Mouse (Mus musculus) CD4-positive, CD25-positive, alpha-beta regulatory T cell, adult 4 months (primary cell): ENCODE results near the gene Dpp4. TPM values are rescaled to one million over a fixed set of nuclear protein-coding genes. Genes with fewer than 3 reads are reported as not detected.

ENCODE experiments used
- ATAC-seq: one replicate; pipeline ENCODE4 v1.8.0; 2017
- polyA plus RNA-seq, 2 experiments: library from polyadenylated mRNA; unstranded; fragments of 100-300 nt; shearing (Covaris generic); gene quantifications; one replicate each; pipeline ENCODE4 v1.2.1; 2017

The Dpp4 gene
- 100 to 1,000 TPM in 1 of 2 experiments, 10 to 100 TPM in 1; 98.3 to 101 TPM for polyA plus RNA-seq

DNA sequence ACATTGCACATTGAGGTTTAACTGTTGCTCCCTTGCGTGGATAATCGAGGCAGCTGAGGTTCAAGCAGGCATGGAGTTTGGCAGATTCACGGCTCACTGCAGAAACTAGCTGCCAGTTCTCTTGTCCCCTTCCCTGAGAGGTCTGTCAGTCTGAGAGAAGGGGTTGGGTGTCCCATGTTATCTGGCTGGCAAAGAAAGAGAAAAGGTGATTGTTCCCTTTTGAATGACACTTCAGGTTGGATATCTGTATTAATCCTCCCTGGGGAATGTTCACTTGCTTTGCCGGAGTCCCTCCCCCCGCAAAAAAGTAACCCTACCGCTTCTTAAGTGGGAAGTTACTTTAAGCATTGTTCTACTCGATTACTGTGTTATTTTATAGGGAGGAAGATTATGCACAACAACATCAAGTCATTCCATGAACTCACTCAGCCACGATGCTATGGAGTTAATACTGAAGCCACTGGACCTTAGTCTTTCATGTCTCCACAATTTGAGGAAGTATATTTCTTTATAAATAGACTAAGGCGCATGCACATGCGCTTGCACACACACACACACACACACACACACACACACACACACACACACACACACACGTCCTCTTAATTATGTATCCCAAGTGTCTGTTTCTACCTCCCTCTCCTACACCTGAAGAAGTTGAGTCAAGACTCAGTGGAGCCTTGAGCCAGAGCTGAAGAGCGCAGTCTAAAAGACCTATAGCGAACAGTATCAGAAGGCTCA lies at the start of gene Dpp4:
TSS of gene Dpp4 (minus strand) at position 151 of the 741 bp plus-strand sequence.
- ATAC-seq: no peak

DNA sequence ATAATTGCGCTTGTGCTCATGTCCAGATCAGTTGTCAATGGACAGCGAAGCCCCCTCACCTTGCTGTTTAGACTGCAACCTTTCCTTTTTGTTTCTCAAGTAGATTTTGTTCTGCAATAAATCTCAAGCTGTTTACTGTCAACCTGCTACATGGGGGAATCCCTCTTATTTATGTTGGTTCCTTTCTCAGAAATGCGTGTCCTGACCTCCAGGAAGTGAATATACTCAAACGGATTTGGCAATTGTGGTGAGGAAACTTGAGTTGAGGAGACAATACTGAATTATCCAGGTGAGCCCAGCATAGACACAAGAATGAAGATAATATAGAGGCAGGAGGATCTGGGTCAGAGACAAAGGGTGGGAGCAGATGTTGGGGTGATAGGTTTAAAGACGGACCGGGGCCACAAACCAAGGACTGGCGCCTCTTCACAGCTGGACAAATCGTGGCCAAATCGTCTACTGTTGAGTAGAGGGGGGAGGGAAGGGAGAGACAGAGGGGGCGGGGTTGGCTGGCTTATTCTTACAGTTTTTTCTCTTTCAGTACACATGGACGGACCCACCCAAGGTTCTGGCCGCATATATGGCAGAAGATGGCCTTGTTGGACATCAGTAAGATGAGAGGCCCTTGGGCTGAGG lies 48.9 kb upstream of the Dpp4 start:
- peak; percentile 54 for ATAC-seq

DNA sequence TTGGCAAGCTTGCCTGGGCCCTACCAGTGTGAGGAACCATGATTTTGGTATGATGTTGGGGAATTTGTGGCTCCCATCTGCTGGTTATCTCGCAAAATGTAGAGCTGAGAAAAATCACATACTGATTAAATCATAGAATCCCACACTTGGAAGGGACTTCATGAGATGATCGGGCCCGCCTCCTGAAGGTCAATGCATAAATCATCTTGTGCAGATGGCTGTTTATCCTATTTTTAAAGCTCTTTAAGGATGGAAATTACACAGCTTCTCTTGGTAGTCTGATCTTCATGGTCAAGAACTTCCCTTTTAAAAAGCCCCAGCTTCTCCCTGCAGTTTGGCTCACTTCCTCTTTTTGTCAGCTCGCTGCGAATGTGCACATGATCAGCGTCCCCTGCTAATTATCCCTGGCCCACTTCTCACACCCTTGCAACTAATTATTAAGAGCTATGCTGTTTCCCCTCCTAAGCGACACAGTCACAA lies 48.2 kb upstream of the Dpp4 start:
- no peak for ATAC-seq

DNA sequence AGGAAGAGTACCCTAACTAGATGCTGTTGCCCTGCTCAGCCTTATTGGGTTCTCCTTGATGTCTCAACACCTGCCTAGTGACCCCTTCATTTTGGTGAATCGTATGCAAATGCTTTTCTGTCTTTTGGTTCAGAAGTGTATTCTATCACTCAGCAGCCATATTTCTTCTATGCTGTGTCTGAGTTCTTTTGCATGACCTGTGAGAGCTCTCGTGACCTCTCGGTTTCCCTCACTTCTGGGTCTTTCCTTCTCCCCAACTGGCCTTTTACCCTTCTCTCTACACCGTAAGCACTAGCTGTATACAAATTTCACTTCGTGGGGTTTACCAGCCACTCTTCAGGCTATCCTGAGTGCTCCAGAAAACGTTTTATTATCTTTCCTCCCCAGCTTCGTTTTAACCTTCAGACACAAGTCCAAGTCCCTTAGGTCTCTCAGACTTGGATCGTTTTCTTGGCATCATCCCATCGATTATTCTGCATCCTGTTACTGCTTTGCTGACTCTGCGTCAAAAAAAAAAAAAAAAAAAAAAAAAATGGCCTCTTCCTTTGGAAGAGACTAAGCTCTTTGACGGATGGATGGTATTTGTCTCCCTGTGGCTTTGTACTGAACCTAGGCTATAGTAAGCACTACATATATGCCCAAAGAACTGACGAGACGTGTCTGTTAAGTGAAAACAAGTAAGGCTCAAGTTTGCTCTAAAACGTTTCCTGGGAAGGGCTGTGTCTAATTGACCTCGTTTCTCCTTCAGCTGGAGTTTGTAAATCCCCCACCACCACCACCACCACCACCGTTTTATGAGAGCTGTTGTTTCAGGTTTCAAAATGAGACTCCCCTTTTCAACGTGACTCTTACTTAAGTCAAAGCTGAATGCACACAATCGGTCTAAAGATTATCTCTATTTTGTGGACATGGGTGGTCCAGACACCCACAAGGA lies 47.5 kb upstream of the Dpp4 start:
- ATAC-seq: no peak

DNA sequence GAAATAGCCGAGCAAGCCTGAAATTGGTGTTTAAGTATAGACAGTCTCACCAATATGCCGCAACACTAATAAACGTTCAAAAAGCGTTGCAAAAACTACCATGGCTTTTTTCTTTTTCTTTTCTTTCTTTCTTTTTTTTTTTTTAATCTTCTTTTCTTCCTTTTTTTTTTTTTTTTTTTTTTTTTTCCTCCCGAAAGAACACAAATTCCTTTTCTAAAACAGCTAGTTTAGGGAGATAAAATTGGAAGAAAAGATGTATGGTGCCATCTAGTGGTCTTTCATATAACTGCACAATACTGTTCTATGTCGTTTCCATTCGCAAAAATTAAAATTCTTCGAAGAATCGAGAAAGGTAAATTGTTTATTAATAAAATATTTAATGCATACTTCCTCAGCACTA lies 46.0 kb upstream of the Dpp4 start:
- peak; percentile 60 for ATAC-seq

DNA sequence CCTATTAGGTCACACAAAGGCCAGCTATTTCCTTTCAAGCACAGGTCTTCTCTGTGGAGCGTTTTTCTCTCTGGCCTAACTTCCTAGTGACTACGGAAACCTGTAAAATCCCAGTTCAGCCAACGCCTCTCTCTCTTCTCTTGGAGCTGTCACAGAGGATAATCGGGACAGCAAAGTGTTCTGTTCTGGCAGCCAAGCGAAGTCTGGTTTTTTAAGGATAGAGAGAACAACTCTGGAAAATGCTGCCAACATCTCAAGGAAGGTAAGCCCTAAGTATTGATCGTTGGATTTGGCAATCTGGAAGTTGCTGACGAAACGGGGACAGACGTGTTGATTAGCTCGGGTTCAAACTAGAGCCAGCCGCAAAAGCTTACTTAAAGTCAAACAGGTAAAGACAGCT lies 43.0 kb upstream of the Dpp4 start:
- ATAC-seq: no peak

DNA sequence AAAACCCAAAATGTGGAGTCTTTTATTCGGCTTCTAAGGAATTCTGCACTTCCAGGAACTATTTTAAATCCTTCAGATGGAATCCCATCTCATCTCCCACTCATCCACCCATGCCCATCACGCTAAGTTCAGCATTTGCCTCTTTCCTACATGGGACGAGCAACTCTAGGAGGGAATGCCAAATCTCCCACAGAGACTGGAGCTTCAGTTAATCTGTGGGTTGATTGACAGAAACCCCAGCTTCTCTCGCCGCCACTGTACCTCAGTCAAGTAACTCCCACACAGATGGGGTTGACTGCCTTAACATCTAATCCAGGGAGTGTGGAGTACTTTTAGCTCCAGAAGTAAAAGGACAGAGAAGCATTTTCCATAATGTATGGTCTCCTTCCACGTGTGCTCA lies 42.0 kb upstream of the Dpp4 start:
- no peak for ATAC-seq

DNA sequence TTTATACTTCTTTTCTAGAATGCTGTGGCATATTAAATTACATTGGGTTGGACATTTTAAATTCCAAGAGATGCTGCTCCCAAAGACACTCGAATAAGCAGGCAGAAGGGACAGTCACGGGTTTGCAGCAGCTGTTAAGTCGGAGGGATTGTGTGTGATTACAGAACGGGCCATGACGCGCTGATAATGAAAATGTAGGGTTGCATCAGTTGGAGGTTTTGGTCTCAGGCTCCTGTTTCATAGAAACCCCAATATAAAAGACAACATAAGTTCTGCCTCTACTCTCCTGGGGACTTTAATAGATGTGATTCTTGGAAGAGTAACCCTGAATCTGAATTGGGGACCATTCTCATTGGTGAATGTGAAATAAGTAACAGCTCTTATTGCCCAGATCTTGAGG lies 38.3 kb upstream of the Dpp4 start:
- no peak for ATAC-seq

DNA sequence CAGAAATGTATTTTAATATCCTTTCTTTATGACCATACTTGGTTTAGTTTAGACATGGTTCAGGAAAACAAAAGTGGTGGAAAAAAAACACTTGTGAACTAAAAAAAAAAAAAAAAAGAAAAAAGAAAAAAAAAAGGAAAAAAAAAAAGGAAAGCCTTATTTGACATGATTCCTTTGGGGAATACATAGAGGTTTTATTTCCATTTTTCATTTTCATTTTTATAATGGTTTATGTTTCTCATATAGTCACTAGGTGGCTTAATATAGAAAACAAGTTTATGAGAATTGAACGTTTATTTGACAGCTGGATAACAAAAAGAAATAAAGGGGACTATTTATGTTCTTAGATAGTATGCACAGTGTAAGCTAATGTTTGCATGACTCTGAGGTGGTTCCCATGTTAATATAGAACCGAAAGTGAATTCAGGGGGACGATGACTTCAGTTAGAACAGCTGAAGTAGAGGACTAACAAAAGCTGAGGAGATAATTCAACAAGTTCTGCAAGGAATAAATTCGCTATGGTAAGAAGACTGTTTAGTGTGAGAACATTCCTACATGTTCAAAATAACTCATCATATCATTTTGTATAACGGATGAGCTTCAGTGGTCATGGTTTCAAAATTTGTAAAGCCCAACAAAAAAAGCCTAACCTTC lies 37.8 kb upstream of the Dpp4 start:
- no peak for ATAC-seq

DNA sequence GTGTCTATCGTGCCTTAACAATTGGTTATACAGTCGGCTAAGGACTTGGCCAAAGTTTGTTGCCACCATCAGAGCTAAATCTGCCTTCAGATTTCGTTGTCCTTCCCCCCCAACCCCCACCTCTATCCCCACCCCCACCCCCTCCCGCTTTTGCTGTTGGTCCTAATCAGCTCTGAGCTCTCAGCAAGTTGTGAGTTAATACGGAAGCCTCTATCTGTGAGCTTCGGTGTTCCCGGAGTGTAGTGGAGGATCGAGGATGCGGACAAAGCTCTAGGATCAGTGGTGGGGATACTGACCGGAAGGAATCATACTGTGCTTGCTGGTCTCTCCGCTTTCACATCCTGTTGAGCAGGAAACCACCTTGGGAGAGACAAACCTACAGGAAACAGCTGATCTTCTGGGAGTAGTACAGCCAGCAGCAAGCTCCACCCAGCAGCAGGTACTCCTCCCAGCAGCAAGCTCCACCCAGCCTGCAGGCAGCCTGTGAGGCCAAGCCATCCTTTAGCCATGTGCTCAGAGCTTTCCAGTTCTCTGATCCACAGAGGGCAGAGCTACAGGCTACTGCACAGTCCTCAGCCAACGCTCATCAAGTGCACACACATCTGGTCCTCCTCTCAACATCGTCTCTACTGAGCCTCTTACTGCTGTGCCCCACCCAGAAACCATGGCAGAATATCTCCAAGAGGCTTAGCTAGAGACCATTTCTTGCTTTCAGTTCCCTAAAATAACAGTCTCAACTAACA lies 28.9 kb upstream of the Dpp4 start:
- ATAC-seq: peak; percentile 98

DNA sequence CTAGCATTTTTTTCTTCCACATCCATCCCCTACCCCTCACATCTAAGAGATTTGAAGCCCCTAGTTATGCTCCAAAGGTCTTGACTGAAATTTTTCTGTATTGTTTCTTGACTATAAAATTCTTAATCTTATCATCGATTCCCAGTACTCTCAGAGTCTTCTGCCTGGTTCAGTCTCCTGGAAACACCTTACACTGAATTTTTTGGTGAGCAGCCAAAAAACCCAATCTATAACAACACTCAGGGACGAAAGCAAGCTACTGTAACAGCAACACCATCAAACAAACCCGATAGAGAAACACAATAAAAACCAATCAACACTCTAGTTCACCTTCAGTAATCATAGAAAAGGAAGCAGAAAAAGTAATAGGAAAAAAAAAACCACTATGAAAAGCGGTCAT lies 28.1 kb upstream of the Dpp4 start:
- ATAC-seq: no peak

DNA sequence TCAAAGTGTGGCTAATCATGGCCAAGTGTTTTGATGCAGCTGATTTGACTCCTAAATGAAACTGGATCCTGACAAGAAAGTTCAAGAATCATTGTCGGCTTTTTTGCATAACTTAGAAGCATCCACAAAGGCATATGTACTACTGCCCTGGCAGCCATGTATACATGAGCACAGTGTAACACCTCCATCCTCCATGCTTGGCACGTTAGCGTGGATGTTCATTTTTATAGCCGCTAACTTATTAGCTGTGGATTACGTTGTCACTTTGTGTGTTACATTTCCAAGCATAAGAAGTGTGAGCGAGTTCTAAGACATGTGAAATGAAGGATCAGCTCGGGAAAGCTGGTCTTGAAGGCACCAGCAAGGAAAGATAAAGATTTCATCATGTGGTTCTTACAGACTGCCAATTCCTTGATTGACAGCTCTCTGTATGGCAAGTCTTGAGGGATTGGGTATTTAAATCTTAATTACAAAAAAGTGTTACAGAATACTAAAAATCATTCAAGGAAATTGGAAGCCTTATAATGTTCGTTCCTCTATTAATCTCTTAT lies 19.3 kb upstream of the Dpp4 start:
- no peak for ATAC-seq

DNA sequence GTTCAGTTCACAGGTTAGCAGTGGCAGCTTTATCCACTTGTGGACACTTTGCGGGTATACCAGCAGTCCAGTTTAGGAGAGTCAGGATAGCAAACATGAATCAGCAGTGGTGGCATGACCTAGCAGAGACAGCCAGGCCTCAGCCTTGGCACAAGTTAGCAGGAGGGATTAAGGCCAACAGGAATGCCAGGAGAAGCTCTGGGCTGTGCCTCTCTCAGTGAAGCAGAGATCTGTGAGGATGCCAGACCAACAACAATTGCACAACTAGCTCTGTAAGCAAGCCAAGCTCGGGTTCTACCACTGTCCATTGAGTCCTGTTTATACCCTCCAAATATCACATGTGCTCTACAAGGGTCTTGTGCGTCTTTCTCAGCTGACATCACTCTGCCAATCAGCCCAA lies 13.9 kb upstream of the Dpp4 start:
- no peak for ATAC-seq

DNA sequence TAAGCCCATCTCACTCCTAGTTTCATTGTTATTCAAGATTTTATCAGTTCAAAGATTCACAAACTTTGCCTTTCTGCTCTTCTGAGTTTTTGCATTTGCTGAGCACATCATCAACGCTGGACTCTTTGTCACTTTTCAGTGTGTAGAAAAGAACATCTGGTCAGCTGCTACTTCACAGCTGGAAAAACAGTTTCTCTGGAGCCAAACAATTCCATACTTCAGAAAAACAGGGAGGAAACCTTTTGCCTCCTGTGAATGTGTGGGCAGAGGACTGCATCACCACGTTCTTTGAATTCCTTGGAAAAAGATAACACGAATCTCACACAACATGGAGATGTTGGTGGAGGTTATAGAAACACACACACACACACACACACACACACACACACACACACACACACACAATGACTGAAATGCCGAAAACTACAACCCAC lies 11.3 kb upstream of the Dpp4 start:
- no peak for ATAC-seq

DNA sequence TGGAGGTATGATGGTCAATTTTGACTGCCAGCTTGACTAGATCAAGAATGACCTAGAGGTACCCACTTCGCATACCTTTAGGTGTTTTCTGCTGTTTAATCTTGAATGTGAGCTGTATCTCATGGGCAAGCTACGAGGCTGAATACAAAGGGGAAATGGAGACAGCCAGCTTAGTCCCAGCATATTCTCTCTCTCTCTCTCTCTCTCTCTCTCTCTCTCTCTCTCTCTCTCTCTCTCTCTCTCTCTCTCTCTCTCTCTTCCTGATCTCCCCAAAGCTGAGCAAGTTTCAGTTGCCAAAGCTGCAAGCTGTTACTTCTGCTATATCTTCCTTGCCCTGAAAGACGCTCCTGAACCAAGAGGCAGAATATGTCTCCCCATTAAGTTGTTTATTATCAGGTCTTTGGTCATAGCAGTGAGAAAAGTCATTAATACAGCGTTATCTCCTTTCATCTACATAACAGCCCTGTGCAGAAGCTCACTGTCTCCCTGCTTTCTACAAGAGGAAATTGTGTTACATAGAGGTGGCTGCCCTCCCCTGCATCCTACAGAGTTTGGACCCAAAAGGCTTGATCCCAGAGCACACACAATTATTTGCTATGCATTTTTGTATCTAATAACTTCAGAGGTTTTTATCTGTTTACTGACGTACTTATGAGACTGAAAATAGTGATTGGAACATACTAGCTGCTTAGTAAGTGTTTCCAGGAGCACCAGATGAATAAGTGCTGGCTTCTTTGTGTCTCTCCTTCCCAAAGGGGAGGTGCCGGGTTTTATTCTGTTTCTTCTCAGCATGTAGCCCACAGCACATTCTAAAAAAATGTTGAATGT lies 10.7 kb upstream of the Dpp4 start:
- no peak for ATAC-seq

DNA sequence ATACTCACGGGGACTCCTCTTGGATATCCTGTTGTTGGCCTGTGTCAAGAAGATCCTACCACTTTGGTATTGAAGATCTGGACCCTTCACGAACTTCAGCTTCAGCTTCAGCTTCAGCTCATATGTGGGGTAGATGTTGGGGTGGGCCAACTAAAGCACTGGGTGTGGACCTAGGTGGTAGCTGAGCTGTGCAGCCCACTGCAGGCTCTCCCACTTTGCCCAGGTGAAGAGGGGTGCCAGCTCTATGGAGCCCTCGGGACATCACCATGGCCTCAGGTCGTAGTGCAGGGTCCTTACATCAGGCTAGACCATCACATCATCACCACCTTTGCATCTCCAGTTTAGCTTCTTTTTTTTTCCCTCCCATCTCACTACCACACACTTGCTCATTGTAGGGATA lies 9.2 kb upstream of the Dpp4 start:
- ATAC-seq: no peak

DNA sequence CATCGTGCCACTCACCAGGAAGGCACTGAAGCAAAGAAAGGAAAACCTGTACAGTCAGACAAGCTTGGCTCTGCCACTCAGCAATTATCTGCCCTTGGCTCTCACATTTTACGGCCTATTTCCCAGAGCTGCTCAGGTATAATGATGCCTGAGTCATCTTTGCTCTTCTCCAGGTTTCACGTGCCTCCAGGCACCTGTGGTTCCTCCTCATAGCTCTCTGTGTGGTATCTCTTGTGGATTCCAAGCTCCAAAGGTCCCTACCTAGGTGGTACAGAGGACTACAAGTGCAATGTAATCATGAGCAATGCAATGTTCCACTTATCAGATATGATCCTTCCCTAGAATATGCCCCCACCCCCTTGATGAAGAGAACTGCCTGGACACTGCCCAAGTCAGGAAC lies 8.0 kb upstream of the Dpp4 start:
- no peak for ATAC-seq

DNA sequence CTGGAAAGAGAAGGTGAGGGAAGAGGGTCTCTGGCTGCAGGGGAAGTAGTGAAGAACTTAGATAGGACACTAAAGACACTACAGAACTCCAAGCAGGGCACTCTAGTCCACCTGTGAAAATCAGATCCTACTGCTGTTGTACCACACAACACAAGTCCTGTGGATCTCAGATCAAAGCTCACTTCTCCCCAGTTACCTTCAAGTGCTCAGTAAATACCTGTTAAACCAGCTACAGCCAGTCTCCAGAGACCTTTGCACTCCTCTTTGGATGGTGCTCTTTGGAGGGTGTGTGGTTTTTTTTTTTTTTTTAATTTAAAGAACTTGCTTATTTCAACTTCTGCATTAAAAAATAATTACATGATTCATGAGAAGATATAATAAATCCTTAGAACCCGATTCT lies 5.2 kb upstream of the Dpp4 start:
- no peak for ATAC-seq

DNA sequence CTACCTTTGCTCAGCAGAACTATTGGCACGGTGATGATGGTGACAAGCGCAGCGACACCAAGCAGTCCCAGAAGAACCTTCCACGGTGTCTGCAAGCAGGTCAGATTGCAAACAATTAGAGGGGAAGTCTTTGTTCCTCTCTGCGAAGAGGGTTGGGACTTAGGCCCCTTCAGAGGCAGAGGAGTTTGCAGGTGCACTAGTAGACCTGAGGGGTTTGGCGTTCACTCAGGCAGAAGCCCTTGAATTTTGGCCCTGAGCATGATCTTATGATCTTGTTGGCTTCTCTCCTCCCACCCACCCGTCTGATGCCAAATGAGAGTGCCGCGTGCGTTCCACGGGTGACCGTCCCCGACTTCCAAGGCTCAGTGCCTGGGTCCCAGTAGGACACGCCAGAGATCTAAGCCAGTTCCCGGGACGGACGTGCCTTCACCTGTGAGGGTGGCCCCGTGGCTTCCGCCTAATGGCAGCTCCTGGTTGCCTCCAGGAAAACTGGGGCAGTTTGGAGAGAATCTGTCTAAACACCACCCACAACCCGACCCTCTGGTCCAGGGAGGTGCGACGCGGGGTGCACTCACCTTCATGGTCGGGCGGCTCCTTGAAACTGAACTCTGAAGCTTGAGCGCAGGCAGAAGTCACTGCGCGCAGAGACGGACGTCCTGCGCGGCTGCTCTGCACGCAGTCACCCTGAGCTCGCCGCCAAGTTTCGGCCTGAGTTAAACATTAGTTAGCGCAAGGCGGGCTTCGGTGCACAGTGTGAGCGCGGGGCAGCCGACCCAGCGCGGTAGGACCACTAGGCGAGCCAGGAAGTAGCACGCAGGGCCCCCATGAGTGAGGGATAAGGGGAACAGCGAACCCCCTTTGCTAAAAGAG lies 585 bp downstream of the Dpp4 start:
- ATAC-seq: peak; percentile 64
